8 mouse cellular contexts compared by ENCODE assay signal in the genomic region with DNA sequence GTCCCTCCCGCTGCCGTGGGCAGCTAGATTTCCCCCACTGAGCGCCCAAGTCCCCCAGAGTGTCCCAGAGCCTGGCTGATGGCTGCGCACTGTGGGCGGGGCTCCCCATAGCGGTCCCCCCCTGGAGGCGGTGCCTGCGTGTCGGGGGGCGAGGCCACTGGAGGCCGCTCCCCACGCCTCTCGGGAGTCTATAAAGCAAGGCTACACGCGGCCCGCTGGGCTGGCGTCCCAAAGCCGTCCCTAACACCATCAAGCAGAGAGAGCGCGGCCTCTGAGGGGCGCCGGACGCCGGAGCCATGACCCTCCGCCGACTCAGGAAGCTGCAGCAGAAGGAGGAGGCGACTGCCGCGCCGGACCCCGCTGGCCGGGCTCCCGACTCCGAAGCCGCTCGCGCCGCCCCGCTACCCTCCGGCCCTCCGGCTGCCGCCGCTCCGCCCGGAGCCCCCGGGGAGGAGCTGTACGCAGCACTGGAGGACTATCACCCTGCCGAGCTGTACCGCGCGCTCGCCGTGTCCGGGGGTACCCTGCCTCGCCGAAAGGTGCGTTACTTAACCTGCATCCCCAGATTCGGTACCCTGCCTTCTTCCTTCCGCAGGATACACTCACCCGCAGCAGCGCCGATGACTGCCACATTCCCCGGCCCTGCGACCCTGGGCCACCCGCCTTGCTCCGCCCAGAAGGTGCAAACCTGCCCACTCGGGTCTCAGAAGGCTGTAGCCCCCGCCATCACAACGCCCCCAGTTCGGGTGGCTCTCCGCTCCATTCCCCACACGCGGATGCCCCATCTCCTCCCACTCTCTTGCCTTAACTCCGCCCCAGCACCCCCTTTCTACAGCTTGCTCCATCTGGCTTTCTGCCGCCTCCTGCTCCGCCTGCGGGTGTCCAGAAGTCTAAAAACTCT. TPM values are rescaled to one million over a fixed set of nuclear protein-coding genes. Genes with fewer than 3 reads are reported as not detected.
DNase-seq lines count a peak whose midpoint lies in the region; ATAC-seq and TF ChIP-seq lines count a peak whose summit lies in the region.

Gene Grasp (plus strand): TSS at position 183 of the 901 bp plus-strand sequence.

- H3K36me3 ChIP-seq in MEL (ENCODE audit: control insufficient read depth in 1 of 2, insufficient read depth in 2 of 2, low read length in 2 of 2) = peaks cover 0 to 4% of the 10 kb centered on the region in 2 experiments; a peak in 1 of 4 replicates
- peaks cover 6% of the 10 kb centered on the region; the same call in 1 of the 2 replicates for H3K36me3 ChIP-seq in hindbrain, embryonic 12.5 days

- WGBS in hindbrain, embryonic 12.5 days = under 1% methylated on average over 71 of the region's 77 CpGs

- H3K9me3 ChIP-seq in MEL (replicated peaks; ENCODE audit: insufficient read depth, low read length) = no peaks in the 10 kb centered on the region
- no peaks in the 10 kb centered on the region for H3K9me3 ChIP-seq in hindbrain, embryonic 12.5 days (replicated peaks)

- H3K27me3 ChIP-seq in MEL (ENCODE audit: control insufficient read depth in 1 of 2, insufficient read depth in 2 of 2, low read length in 2 of 2) = no peaks in the 10 kb centered on the region
- peaks cover 22% of the 10 kb centered on the region for H3K27me3 ChIP-seq in hindbrain, embryonic 12.5 days

- ATAC-seq in hindbrain, embryonic 12.5 days (ENCODE audit: low FRiP score) = peak; percentile 66

- H3K79me2 ChIP-seq in MEL (ENCODE audit: control insufficient read depth, insufficient read depth, low read length, poor library complexity) = no peaks in the 10 kb centered on the region

- no peak for TF ChIP-seq EP300 in MEL (IDR thresholded peaks at IDR 0.05; ENCODE audit: low read depth in 1 of 2, low read length in 2 of 2)

- H3K4me2 ChIP-seq in hindbrain, embryonic 12.5 days (replicated peaks) = peak within 1 kb of the TSS; percentile 89

- H3K27ac ChIP-seq in MEL (ENCODE audit: control insufficient read depth, low read depth, low read length) = no peak within 1 kb of the TSS
- H3K27ac ChIP-seq in hindbrain, embryonic 12.5 days = peak within 1 kb of the TSS; percentile 48; the same call in 1 of the 2 replicates

- peak; percentile 91 for DNase-seq in MEL (ENCODE audit: low read depth, low spot score)
- DNase-seq in cerebellum, adult 8-10 months = peak; percentile 82
- DNase-seq in frontal cortex, postnatal 14 days (ENCODE audit: low spot score in 2 of 2) = peak; percentile 76 to 81
- DNase-seq in layer of hippocampus, postnatal 36 days = peak; percentile 90
- peak; percentile 93 for DNase-seq in lung, postnatal 14 days
- peak; percentile 94 for DNase-seq in ovary, postnatal 36 days (ENCODE audit: low spot score)
- peak; percentile 86 for DNase-seq in thymus, postnatal 14 days

- no peak for TF ChIP-seq RAD21 in MEL (IDR thresholded peaks at IDR 0.05; ENCODE audit: low read depth, low read length)

- H3K9ac ChIP-seq in MEL (ENCODE audit: control insufficient read depth, low read depth, low read length, poor library complexity, severe bottlenecking) = peak within 1 kb of the TSS; percentile 84
- peak within 1 kb of the TSS; percentile 70 for H3K9ac ChIP-seq in hindbrain, embryonic 12.5 days

- peaks cover 4 to 15% of the 10 kb centered on the region in 2 experiments; a peak in 3 of 4 replicates for H3K4me1 ChIP-seq in MEL (ENCODE audit: control insufficient read depth in 1 of 2, insufficient read depth in 2 of 2, low read length in 2 of 2)
- H3K4me1 ChIP-seq in hindbrain, embryonic 12.5 days = peaks cover 64% of the 10 kb centered on the region

- TF ChIP-seq POLR2A in MEL (IDR thresholded peaks at IDR 0.05; ENCODE audit: control insufficient read depth in 1 of 2, insufficient read depth in 1 of 2, low read depth in 1 of 2, low read length in 2 of 2, poor library complexity in 1 of 2) = peak; percentile 88 to 91

- H3K4me3 ChIP-seq in MEL (ENCODE audit: control insufficient read depth in 1 of 2, insufficient read depth in 1 of 2, low read depth in 2 of 2, low read length in 2 of 2) = peak within 1 kb of the TSS; percentile 75 to 81
- peak within 1 kb of the TSS; percentile 54 for H3K4me3 ChIP-seq in hindbrain, embryonic 12.5 days

- peak in 1 of 3 experiments; percentile 8; a peak in 1 of 6 replicates for TF ChIP-seq CTCF in MEL (IDR thresholded peaks at IDR 0.05 in 2 of 3, conservative IDR thresholded peaks at IDR 0.05 in 1 of 3; ENCODE audit: control insufficient read depth in 1 of 3, insufficient read depth in 1 of 3, low read depth in 2 of 3, low read length in 3 of 3, poor library complexity in 1 of 3, severe bottlenecking in 1 of 3)

TF ChIP-seq in MEL, 35 proteins besides CTCF, POLR2A, EP300 and RAD21:
- no peak for TF ChIP-seq MYB (IDR thresholded peaks at IDR 0.05; ENCODE audit: low read depth, low read length)
- no peak for TF ChIP-seq MYC (IDR thresholded peaks at IDR 0.05; ENCODE audit: low read depth, low read length)
- TF ChIP-seq SMC3 (IDR thresholded peaks at IDR 0.05; ENCODE audit: low read depth, low read length) = no peak
- TF ChIP-seq ETS1 (IDR thresholded peaks at IDR 0.05; ENCODE audit: low read depth, low read length) = no peak
- TF ChIP-seq MEF2A (IDR thresholded peaks at IDR 0.05; ENCODE audit: extremely low read depth, insufficient replicate concordance, low read depth, low read length, poor library complexity, severe bottlenecking) = no peak
- peak; percentile 86; the same call in 1 of the 2 replicates for TF ChIP-seq MAZ (IDR thresholded peaks at IDR 0.05; ENCODE audit: low read depth, low read length)
- peak; percentile 50; the same call in 1 of the 2 replicates for TF ChIP-seq POLR2AphosphoS2 (IDR thresholded peaks at IDR 0.05; ENCODE audit: low read length)
- TF ChIP-seq CHD2 (IDR thresholded peaks at IDR 0.05; ENCODE audit: low read length) = no peak
- peak; percentile 52; the same call in 1 of the 2 replicates for TF ChIP-seq SIN3A (IDR thresholded peaks at IDR 0.05; ENCODE audit: low read length)
- TF ChIP-seq TBP (IDR thresholded peaks at IDR 0.05; ENCODE audit: low read depth, low read length) = peak; percentile 89
- TF ChIP-seq CHD1 (IDR thresholded peaks at IDR 0.05; ENCODE audit: low read depth, low read length) = no peak
- TF ChIP-seq ZKSCAN1 (IDR thresholded peaks at IDR 0.05; ENCODE audit: low read depth, low read length) = no peak
- TF ChIP-seq RCOR1 (IDR thresholded peaks at IDR 0.05; ENCODE audit: low read depth, low read length) = no peak
- no peak for TF ChIP-seq GATA1 (IDR thresholded peaks at IDR 0.05; ENCODE audit: low read depth, low read length)
- TF ChIP-seq TCF12 (IDR thresholded peaks at IDR 0.05; ENCODE audit: low read depth, low read length) = peak; percentile 27; the same call in 1 of the 2 replicates
- TF ChIP-seq NRF1 (IDR thresholded peaks at IDR 0.05; ENCODE audit: insufficient read depth, low read depth, low read length, poor library complexity, severe bottlenecking) = 0 out of 2 replicates have a peak, but pooled peaks have one; percentile 30
- peak; percentile 80 for TF ChIP-seq NELFE (IDR thresholded peaks at IDR 0.05; ENCODE audit: low read depth, low read length)
- TF ChIP-seq MAFK (IDR thresholded peaks at IDR 0.05; ENCODE audit: borderline replicate concordance, low read depth, low read length) = no peak
- TF ChIP-seq UBTF (IDR thresholded peaks at IDR 0.05; ENCODE audit: borderline replicate concordance, insufficient read depth, low read depth, low read length) = peak; percentile 76; the same call in 1 of the 2 replicates
- TF ChIP-seq BHLHE40 (IDR thresholded peaks at IDR 0.05; ENCODE audit: borderline replicate concordance, low read depth, low read length) = no peak
- no peak for TF ChIP-seq JUND (IDR thresholded peaks at IDR 0.05; ENCODE audit: low read depth, low read length)
- TF ChIP-seq ZC3H11A (IDR thresholded peaks at IDR 0.05; ENCODE audit: low read depth, low read length) = no peak
- no peak for TF ChIP-seq TAL1 (IDR thresholded peaks at IDR 0.05; ENCODE audit: low read length)
- TF ChIP-seq ZNF384 (IDR thresholded peaks at IDR 0.05; ENCODE audit: low read depth, low read length) = no peak
- TF ChIP-seq GABPA (IDR thresholded peaks at IDR 0.05; ENCODE audit: low read depth, low read length) = no peak
- TF ChIP-seq POLR2AphosphoS5 (IDR thresholded peaks at IDR 0.05; ENCODE audit: borderline replicate concordance, low read depth, low read length) = no peak
- no peak for TF ChIP-seq E2F4 (IDR thresholded peaks at IDR 0.05; ENCODE audit: borderline replicate concordance, low read depth, low read length)
- TF ChIP-seq MXI1 (IDR thresholded peaks at IDR 0.05; ENCODE audit: low read depth, low read length) = peak; percentile 64
- no peak for TF ChIP-seq HCFC1 (IDR thresholded peaks at IDR 0.05; ENCODE audit: low read depth, low read length)
- TF ChIP-seq ELF1 (IDR thresholded peaks at IDR 0.05; ENCODE audit: low read depth, low read length) = no peak
- TF ChIP-seq MAX (IDR thresholded peaks at IDR 0.05; ENCODE audit: low read length) = no peak; the same call in 1 of the 2 replicates
- TF ChIP-seq USF2 (IDR thresholded peaks at IDR 0.05; ENCODE audit: borderline replicate concordance in 1 of 2, insufficient read depth in 1 of 2, low read depth in 1 of 2, low read length in 2 of 2) = no peak
- TF ChIP-seq ZMIZ1 (IDR thresholded peaks at IDR 0.05; ENCODE audit: low read depth, low read length) = no peak
- no peak for TF ChIP-seq USF1 (IDR thresholded peaks at IDR 0.05; ENCODE audit: low read depth, low read length)
- no peak for TF ChIP-seq KAT2A (conservative IDR thresholded peaks at IDR 0.05; ENCODE audit: low read depth, low read length)
TF ChIP-seq in MEL: peak in this region for 9.

RNA-seq across cellular contexts. Expression of gene Grasp, which starts in this region (rescaled TPM):
- 3.7 and 4.1 TPM in 2 replicates for total RNA-seq in MEL (2012; rRNA removed)
- polyA plus RNA-seq in MEL (2012; ENCODE audit: insufficient read depth in 1 of 2, insufficient read length in 2 of 2, low read depth in 1 of 2, low replicate concordance in 2 of 2, missing spikeins in 1 of 2) = 1 to 10 TPM in 1 of 2 experiments, not detected in 1; 6.3 TPM
- 4.8 and 8.2 TPM in 2 replicates for polyA plus RNA-seq in hindbrain, embryonic 12.5 days (2016; fragmentation: Nextera tagmentation; extraction: Ambion mirVana)
- 10 to 100 TPM; 68.7 to 70.3 TPM for total RNA-seq in layer of hippocampus, postnatal 36 days (2021)

Comparison
In these comparisons a context has a peak if more than half of its experiments do, and no peak if none do; other contexts are left out.
1. RNA of gene Grasp (total RNA-seq): 68.7 to 70.3 TPM in layer of hippocampus, postnatal 36 days; 3.7 to 4.1 TPM in MEL; every median in the first group is over 10 times any median in the second.
2. Peak in every context shown above with its lines, with median percentiles within 50 percentile points of each other: DNase-seq.